Mouse (Mus musculus) kidney, adult 2 months (tissue): ENCODE data around the gene Tmem11.
A peak's percentile ranks its signal among the peaks of the same experiment; 100 is the strongest.

ENCODE experiments used
- CTCF ChIP-seq: fragments of 200-500 bp; conservative IDR thresholded peaks from 2 replicates; pipeline ENCODE4 v1.5.1; 2011; ENCODE audit warnings: low read depth, mild to moderate bottlenecking, control low read depth, low read length, moderate library complexity, mixed read lengths; ENCODE audit not compliant: insufficient read depth, insufficient read length
- POLR2A ChIP-seq: fragments of 200-500 bp; IDR thresholded peaks from one replicate; pipeline ENCODE4 v1.6.1; 2011; ENCODE audit warnings: low read depth, low read length, control low read depth

GRCm38 (mm10) chr11:60913301-60914196 is 34.5 kb upstream of the Tmem11 start:
- no peak for TF ChIP-seq CTCF
- TF ChIP-seq POLR2A, result peak; percentile 54
